Mouse (Mus musculus): ENCODE data around the gene Supv3l1.

Gene Supv3l1

GRCm38 (mm10) chr10:62412906-62413605 is 36.5 kb downstream of the Supv3l1 start:
- DNase-seq: no peak

- DNase-seq: peak; percentile 14
These were observed 37.8 kb downstream of the Supv3l1 start for GRCm38 (mm10) chr10:62411431-62412410.

GRCm38 (mm10) chr10:62410943-62411342 is 38.6 kb downstream of the Supv3l1 start:
- DNase-seq: peak; percentile 79

GRCm38 (mm10) chr10:62404901-62405300 is 44.6 kb downstream of the Supv3l1 start:
- no peak for DNase-seq

GRCm38 (mm10) chr10:62401641-62402111 is 47.9 kb downstream of the Supv3l1 start:
- peak; percentile 25 for DNase-seq

GRCm38 (mm10) chr10:62383011-62383410 is 66.5 kb downstream of the Supv3l1 start:
- no peak for DNase-seq

GRCm38 (mm10) chr10:62380936-62381335 is 68.6 kb downstream of the Supv3l1 start:
- DNase-seq: no peak

GRCm38 (mm10) chr10:62379808-62380207 is 69.7 kb downstream of the Supv3l1 start, which contains the start of gene Hk1:
TSS of gene Hk1 (minus strand) at chr10:62379908.
- DNase-seq: no peak

Data from cerebellum, adult 8-10 months (tissue).